Mouse (Mus musculus) ES-Bruce4 (cell line): ENCODE data around the gene Gm28043.

Source experiments
- EP300 ChIP-seq: IDR thresholded peaks from 2 replicates; pipeline ENCODE4 v1.6.1; 2011; ENCODE audit warnings: low read depth, low read length; ENCODE audit not compliant: insufficient read depth
- POLR2A ChIP-seq: IDR thresholded peaks from one replicate; pipeline ENCODE4 v1.8.1; 2011; ENCODE audit warnings: low read length; ENCODE audit not compliant: insufficient read depth

GRCm38 (mm10) chr17:29724610-29725009, 109.9 kb downstream of the Gm28043 start:
- TF ChIP-seq EP300 (no peak), POLR2A (no peak)
